Mouse (Mus musculus) myocyte (in vitro differentiated cells): ENCODE data around the gene Akip1.

Source experiments
- CEBPB ChIP-seq: IDR thresholded peaks from 2 replicates; pipeline ENCODE4 v1.6.1; 2011; ENCODE audit warnings: mild to moderate bottlenecking, moderate library complexity; ENCODE audit not compliant: poor library complexity, insufficient read depth, severe bottlenecking
- MAX ChIP-seq: IDR thresholded peaks from one replicate; pipeline ENCODE4 v1.6.1; 2011; ENCODE audit warnings: low read depth, mild to moderate bottlenecking, control low read depth
- MYOG ChIP-seq, 3 experiments: IDR thresholded peaks; one replicate each; pipeline ENCODE4 v1.6.1; 2011; ENCODE audit warnings: control low read depth in 2 of 3, low read depth in 2 of 3, mild to moderate bottlenecking in 2 of 3; ENCODE audit not compliant: insufficient read length in 2 of 3, control insufficient read depth in 1 of 3, insufficient read depth in 1 of 3
- POLR2A ChIP-seq: IDR thresholded peaks from one replicate; pipeline ENCODE4 v1.6.1; 2011; ENCODE audit warnings: low read depth, mild to moderate bottlenecking, control low read depth, moderate library complexity; ENCODE audit not compliant: insufficient read length
- USF1 ChIP-seq: IDR thresholded peaks from one replicate; pipeline ENCODE4 v1.6.1; 2011; ENCODE audit warnings: low read depth, mild to moderate bottlenecking, control low read depth, moderate library complexity

DNA sequence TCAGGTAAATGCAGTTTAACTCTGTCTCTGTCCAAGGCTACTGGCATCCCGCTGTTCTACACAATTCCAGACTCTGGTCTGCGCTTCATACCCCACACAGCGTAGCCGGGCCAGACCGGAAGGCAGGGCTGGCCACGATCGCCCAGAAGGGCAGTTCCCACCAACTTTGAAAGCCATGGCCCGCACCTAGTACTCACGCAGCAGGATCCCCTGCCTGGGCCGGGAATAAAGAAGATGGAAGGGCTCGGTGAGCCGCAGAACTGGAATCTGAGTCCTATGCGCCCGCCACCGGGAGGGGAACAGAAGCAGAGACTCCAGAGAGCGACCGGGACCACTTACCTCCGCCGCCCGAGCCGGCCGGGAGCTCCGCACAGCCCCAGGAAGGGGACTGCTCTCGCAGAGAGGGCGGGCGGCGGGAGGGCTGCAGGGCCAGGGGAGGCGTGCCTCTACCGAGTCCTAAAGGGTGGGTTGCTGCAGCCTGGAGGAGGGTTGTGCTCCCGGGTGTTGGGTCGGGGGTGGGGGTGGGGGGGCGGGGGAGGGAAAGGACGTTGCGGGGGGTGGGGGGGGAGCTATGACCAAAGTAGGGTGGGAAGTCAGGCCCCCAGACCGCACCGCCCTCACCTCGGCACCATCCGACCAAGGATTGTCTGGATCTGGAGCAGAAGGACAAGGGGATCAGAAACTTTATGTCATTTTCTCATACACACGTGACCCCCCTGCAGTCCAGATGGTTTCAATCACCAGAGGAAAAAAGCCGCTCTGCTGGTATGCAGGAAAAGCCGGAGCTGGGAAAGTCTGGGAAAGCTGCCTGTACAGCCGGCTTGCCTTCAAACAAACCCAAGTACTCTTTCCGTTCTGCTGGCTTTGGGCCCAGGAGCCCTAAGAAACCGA lies 31.7 kb upstream of the Akip1 start:
- TF ChIP-seq CEBPB, result no peak
- TF ChIP-seq POLR2A, result peak; percentile 70
- TF ChIP-seq USF1, result peak; percentile 92
- TF ChIP-seq MAX, result no peak
- TF ChIP-seq MYOG (IDR thresholded peaks at IDR 0.05; ENCODE audit: control insufficient read depth in 1 of 3, insufficient read depth in 1 of 3, insufficient read length in 2 of 3, low read depth in 2 of 3), result no peak
